Mouse (Mus musculus) kidney, embryonic 14.5 days (tissue): ENCODE data around the gene Tent5b. TPM values are rescaled to one million over a fixed set of nuclear protein-coding genes. Genes with fewer than 3 reads are reported as not detected.
A peak's percentile ranks its signal among the peaks of the same experiment; 100 is the strongest.

Source experiments
- ATAC-seq: fragments of 200-750 bp; cut with Nextera tagmentation; 2 replicates; pipeline ENCODE4 v1.8.0; 2017; ENCODE audit warnings: moderate number of reproducible peaks, mild to moderate bottlenecking, moderate TSS enrichment, moderate library complexity; ENCODE audit not compliant: low FRiP score, low TSS enrichment
- H3K27ac ChIP-seq: fragments of 300-500 bp; sonication (generic); 2 replicates; pipeline ENCODE4 v1.5.1; 2014; ENCODE audit warnings: low read depth, mild to moderate bottlenecking, low read length, moderate library complexity, mixed read lengths
- H3K27me3 ChIP-seq: fragments of 300-500 bp; sonication (generic); 2 replicates; pipeline ENCODE4 v1.6.1; 2014; ENCODE audit warnings: mild to moderate bottlenecking, low read length; ENCODE audit not compliant: control insufficient read depth, insufficient read depth
- H3K36me3 ChIP-seq: fragments of 300-500 bp; sonication (generic); 2 replicates; pipeline ENCODE4 v1.6.1; 2014; ENCODE audit warnings: low read length, mixed read lengths; ENCODE audit not compliant: control insufficient read depth, insufficient read depth
- H3K4me1 ChIP-seq: fragments of 300-500 bp; sonication (generic); 2 replicates; pipeline ENCODE4 v1.6.1; 2014; ENCODE audit warnings: low read length, mixed read lengths; ENCODE audit not compliant: control insufficient read depth, insufficient read depth
- H3K4me2 ChIP-seq: fragments of 300-500 bp; sonication (generic); replicated peaks from 2 replicates; pipeline ENCODE4 v1.6.1; 2014; ENCODE audit warnings: low read depth, mild to moderate bottlenecking, low read length
- H3K4me3 ChIP-seq: fragments of 300-500 bp; sonication (generic); 2 replicates; pipeline ENCODE4 v1.5.1; 2014; ENCODE audit warnings: mild to moderate bottlenecking, low read length
- H3K9ac ChIP-seq: fragments of 300-500 bp; sonication (generic); 2 replicates; pipeline ENCODE4 v1.6.1; 2014; ENCODE audit warnings: low read depth, mild to moderate bottlenecking, low read length, moderate library complexity
- H3K9me3 ChIP-seq: fragments of 300-500 bp; sonication (generic); 2 replicates; pipeline ENCODE4 v1.6.1; 2016; ENCODE audit warnings: low read length; ENCODE audit not compliant: control insufficient read depth
- WGBS: fragments of 180-500 bp; shearing (Covaris S2); extraction: QIAGEN DNeasy Blood & Tissue Kit; methylation state at CpG from one replicate; pipeline ENCODE4 v1.1.7; 2014; 5-methylcytosine and 5-hydroxymethylcytosine counted together
- polyA plus RNA-seq: library from polyadenylated mRNA; unstranded; fragments of >200 nt; fragmentation: Nextera tagmentation; extraction: Ambion mirVana; gene quantifications from 2 replicates; pipeline ENCODE4 v1.2.1, GENCODE M21; 2014

The Tent5b gene
- polyA plus RNA-seq, 1 experiment from 2014 or later, result 0.35 TPM

DNA sequence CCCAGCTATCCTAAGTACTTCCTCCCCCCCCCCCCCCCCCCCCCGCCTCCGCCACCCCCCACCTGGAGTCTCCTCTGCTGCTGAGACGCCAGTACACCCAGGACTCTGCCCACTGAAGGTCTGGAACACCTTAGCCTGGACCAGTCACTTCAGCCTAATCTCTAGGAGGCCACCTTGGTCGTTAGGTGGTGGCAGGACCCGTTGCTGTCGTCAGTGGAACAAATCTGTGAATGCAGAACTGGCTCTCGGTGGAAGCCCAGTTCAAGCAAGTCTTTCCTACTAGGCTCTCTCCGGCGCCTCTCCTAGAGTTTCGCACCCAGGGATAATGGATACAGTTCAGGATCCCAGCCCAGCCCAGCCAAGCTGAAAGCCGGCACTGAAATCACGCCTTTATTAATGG, 14.0 kb downstream of the Tent5b start:
- no peaks in the 10 kb centered on the region for H3K36me3 ChIP-seq
- ATAC-seq, result no peak
- no peaks in the 10 kb centered on the region for H3K9me3 ChIP-seq
- H3K4me1 ChIP-seq, result peaks cover 22% of the 10 kb centered on the region
- peaks cover 37% of the 10 kb centered on the region for H3K27me3 ChIP-seq
- H3K27ac ChIP-seq, result no peak overlapping the region
- H3K9ac ChIP-seq, result no peak overlapping the region
- WGBS, result 19% methylated on average over 10 of the region's 12 CpGs
- H3K4me2 ChIP-seq, result peak overlapping the region; percentile 54
- H3K4me3 ChIP-seq, result peak overlapping the region; percentile 29

GRCm38 (mm10) chr4:133494432-133494831, 14.5 kb downstream of the Tent5b start:
- peaks cover 43% of the 10 kb centered on the region for H3K27me3 ChIP-seq
- H3K4me1 ChIP-seq, result peaks cover 17% of the 10 kb centered on the region

GRCm38 (mm10) chr4:133494867-133495266, 14.9 kb downstream of the Tent5b start:
- H3K4me2 ChIP-seq, result no peak overlapping the region
- H3K4me3 ChIP-seq, result no peak overlapping the region
- H3K9me3 ChIP-seq, result no peaks in the 10 kb centered on the region
- WGBS, result 66% methylated on average over 4 of the region's 4 CpGs
- no peaks in the 10 kb centered on the region for H3K36me3 ChIP-seq
- ATAC-seq, result no peak
- no peak overlapping the region for H3K9ac ChIP-seq
- H3K27ac ChIP-seq, result no peak overlapping the region
- H3K27me3 ChIP-seq, result peaks cover 47% of the 10 kb centered on the region
- peaks cover 13% of the 10 kb centered on the region; the same call in 1 of the 2 replicates for H3K4me1 ChIP-seq

More at GRCm38 (mm10) chr4:133494432-133494831, 14.5 kb downstream of the Tent5b start:
- Histone ChIP-seq H3K9me3 (no peaks in the 10 kb centered on the region), H3K4me3 (peak overlapping the region; percentile 29), H3K9ac (no peak overlapping the region), H3K27ac (no peak overlapping the region), H3K36me3 (no peaks in the 10 kb centered on the region), H3K4me2 (peak overlapping the region; percentile 54)
- ATAC-seq, result peak; percentile 23; the same call in 1 of the 2 replicates
- 2% methylated on average over 12 of the region's 12 CpGs for WGBS

- Histone ChIP-seq H3K4me3 (no peak overlapping the region), H3K36me3 (no peaks in the 10 kb centered on the region), H3K9me3 (no peaks in the 10 kb centered on the region), H3K27me3 (peaks cover 55% of the 10 kb centered on the region), H3K27ac (no peak overlapping the region), H3K4me2 (no peak overlapping the region), H3K4me1 (peaks cover 12% of the 10 kb centered on the region; the same call in 1 of the 2 replicates), H3K9ac (no peak overlapping the region)
- ATAC-seq, result no peak
- 38% methylated on average over 7 of the region's 7 CpGs for WGBS
Measured at GRCm38 (mm10) chr4:133495711-133496110, 15.8 kb downstream of the Tent5b start.

DNA sequence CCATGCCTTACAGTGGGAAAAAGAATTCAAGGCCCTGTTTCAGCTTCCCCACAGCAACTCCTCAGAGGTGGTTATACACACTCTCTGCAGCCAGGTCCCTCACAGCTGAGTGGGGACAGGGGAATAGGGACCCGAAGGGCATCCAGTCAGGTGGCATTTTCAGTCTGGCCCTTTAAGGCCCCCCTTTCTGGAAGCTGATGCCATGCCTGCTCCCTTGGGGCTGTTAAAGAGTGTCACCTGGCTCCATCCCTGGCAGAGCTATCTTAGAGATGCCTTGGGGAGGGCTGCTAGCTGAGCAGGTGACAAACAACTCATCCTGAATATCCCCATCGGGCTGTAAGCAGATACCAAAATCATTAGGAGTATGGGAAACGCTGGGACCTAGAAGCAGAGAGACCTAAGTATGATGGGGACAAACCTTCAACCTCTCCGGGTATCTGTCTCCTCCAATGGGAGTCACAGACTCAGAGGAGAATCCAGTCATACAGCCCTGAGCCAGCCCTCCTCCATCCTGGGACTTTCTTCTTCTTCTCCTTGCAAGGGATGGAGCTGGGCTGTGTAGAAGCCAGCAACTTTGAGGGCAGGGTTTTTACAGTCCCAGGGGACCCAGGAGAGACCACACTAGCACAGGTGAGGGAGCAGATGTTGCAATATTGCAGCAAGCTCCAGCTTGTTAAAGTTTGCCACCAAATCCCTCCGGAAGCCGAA, 17.0 kb downstream of the Tent5b start:
- WGBS, result 24% methylated on average over 6 of the region's 6 CpGs
- no peak overlapping the region for H3K27ac ChIP-seq
- H3K4me3 ChIP-seq, result no peak overlapping the region
- H3K9me3 ChIP-seq, result no peaks in the 10 kb centered on the region
- H3K9ac ChIP-seq, result no peak overlapping the region
- peaks cover 11% of the 10 kb centered on the region; the same call in 1 of the 2 replicates for H3K4me1 ChIP-seq
- H3K4me2 ChIP-seq, result no peak overlapping the region; the same call in 1 of the 2 replicates
- H3K36me3 ChIP-seq, result no peaks in the 10 kb centered on the region
- ATAC-seq, result no peak
- H3K27me3 ChIP-seq, result peaks cover 65% of the 10 kb centered on the region

DNA sequence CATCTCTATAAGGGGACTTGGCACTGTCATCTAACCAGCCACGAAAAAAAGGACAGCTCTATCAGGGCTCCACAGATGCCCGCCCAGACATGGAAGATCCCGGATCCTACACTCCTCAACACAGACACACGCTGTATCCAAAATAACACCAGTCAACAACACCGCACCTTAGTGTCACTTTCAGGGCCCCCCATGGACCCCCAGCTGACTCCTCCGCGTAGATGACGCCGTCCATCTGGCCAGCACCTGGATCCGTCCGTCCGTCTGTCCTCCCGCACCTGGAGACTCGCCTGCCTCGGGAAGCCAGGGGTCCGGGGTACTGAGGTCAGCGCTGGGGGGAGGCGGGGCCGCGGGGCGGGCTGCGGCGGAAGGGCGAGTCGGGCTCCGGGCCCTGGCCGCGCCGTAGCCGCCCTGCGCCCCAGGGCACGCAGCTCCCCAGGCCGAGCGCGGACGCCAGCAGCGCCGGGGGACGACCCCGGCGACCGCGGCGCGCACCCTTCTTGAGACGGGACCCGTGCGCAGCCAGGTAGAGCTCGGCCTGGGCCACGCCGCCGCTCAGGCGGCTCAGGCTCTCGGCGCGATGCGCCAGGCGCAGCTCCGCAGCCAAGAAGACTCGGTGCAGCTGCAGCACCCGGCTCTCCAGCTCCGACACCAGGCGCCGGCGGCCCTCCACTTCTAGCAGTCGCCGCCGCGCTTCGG, 17.7 kb downstream of the Tent5b start:
- H3K9ac ChIP-seq, result peak overlapping the region; percentile 65
- peaks cover 65% of the 10 kb centered on the region for H3K27me3 ChIP-seq
- ATAC-seq, result peak; percentile 24; the same call in 1 of the 2 replicates
- peak overlapping the region; percentile 100 for H3K4me2 ChIP-seq
- H3K27ac ChIP-seq, result no peak overlapping the region
- peak overlapping the region; percentile 63 for H3K4me3 ChIP-seq
- WGBS, result under 1% methylated on average over 56 of the region's 70 CpGs
- no peaks in the 10 kb centered on the region for H3K36me3 ChIP-seq
- H3K9me3 ChIP-seq, result no peaks in the 10 kb centered on the region
- 0 out of 2 replicates have a peak, but pooled peaks cover 8% of the 10 kb centered on the region for H3K4me1 ChIP-seq

DNA sequence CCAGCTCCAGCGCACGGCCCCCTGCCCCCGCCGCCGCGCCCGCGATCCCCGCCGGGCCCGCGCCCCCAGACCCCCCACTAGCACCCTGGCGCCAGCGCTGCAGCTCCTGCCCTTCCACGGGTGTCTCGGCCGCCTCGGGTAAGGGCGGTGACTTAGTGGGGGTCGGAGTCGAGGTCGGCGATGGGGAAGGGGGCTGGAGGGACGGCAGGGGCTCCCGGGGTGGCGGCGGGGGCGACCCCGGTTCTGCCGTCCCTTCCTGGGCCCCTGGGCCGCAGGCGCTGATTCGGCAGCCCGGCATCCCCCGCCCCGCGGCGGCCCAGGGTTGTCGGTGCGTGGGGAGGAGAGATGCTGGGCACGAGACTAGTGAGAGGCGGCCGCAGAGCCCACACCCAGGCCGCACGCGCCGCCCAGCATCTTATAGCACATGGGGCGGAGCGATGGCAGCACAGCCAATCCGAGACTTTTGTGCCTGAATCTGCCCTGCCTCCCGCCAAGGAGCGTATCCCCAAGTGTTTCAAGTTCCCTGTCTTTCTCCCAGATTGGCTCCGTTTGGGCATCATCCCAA, 18.3 kb downstream of the Tent5b start, which contains the start of gene Trnp1:
TSS of gene Trnp1 (minus strand) at position 391 of the 565 bp plus-strand sequence.
- Histone ChIP-seq H3K27me3 (peaks cover 65% of the 10 kb centered on the region), H3K4me1 (0 out of 2 replicates have a peak, but pooled peaks cover 8% of the 10 kb centered on the region), H3K9ac (peak within 1 kb of the TSS; percentile 65), H3K4me3 (peak within 1 kb of the TSS; percentile 63), H3K27ac (no peak within 1 kb of the TSS), H3K4me2 (peak within 1 kb of the TSS; percentile 100), H3K9me3 (no peaks in the 10 kb centered on the region), H3K36me3 (no peaks in the 10 kb centered on the region)
- WGBS, result under 1% methylated on average over 47 of the region's 53 CpGs
- peak; percentile 88 for ATAC-seq

DNA sequence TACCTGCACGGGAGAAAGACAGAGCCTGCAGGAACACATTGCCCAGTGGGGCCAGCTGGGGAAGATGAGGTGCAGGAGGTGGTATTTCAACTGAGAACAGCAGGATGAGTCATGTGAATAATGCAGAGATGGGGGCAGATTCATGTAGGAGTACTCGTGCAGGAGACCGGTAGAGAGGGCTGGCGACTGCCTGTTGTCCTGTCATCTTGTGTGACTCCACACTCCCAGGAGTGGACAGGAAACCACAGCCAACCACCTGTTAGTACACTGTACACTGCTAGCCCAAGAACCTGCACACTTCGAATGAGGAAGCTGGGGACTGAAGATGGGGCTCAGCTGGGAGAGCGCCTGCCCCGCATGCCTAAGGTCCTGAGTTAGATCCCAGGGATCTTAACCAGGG, 21.6 kb downstream of the Tent5b start:
- 56% methylated on average over 7 of the region's 7 CpGs for WGBS
- Histone ChIP-seq H3K4me1 (0 out of 2 replicates have a peak, but pooled peaks cover 8% of the 10 kb centered on the region), H3K9me3 (no peaks in the 10 kb centered on the region), H3K9ac (no peak overlapping the region), H3K4me3 (no peak overlapping the region), H3K27ac (no peak overlapping the region), H3K4me2 (no peak overlapping the region), H3K27me3 (peaks cover 50% of the 10 kb centered on the region), H3K36me3 (no peaks in the 10 kb centered on the region)
- ATAC-seq, result no peak
